Mouse (Mus musculus) lung, postnatal 0 days (tissue): ENCODE data around the gene Apln. TPM values are rescaled to one million over a fixed set of nuclear protein-coding genes. Genes with fewer than 3 reads are reported as not detected.
A peak's percentile ranks its signal among the peaks of the same experiment; 100 is the strongest.

Experiments used
- ATAC-seq: fragments of 200-750 bp; cut with Nextera tagmentation; 2 replicates; pipeline ENCODE4 v1.8.0; 2017; ENCODE audit warnings: moderate library complexity
- DNase-seq: peaks from one replicate; pipeline ENCODE4 v3.0.0-alpha.2; 2016; ENCODE audit warnings: low spot score
- H3K27ac ChIP-seq: fragments of 300-500 bp; sonication (generic); 2 replicates; pipeline ENCODE4 v1.5.1; 2014; ENCODE audit warnings: antibody characterized with exemption, mild to moderate bottlenecking, low read length, mixed read lengths
- H3K27me3 ChIP-seq: fragments of 300-500 bp; sonication (generic); replicated peaks from 2 replicates; pipeline ENCODE4 v1.6.1; 2014; ENCODE audit warnings: low read length, mixed read lengths; ENCODE audit not compliant: insufficient read depth
- H3K36me3 ChIP-seq: fragments of 300-500 bp; sonication (generic); 2 replicates; pipeline ENCODE4 v1.6.1; 2014; ENCODE audit warnings: low read length, mixed read lengths; ENCODE audit not compliant: insufficient read depth
- H3K4me1 ChIP-seq: fragments of 300-500 bp; sonication (generic); 2 replicates; pipeline ENCODE4 v1.6.1; 2014; ENCODE audit warnings: antibody characterized with exemption, low read depth, low read length, mixed read lengths; ENCODE audit not compliant: insufficient read depth
- H3K4me2 ChIP-seq: fragments of 300-500 bp; sonication (generic); replicated peaks from 2 replicates; pipeline ENCODE4 v1.6.1; 2014; ENCODE audit warnings: low read depth, mild to moderate bottlenecking, low read length, moderate library complexity, mixed read lengths
- H3K4me3 ChIP-seq: fragments of 300-500 bp; sonication (generic); 2 replicates; pipeline ENCODE4 v1.5.1; 2014; ENCODE audit warnings: low read depth, low read length
- H3K9ac ChIP-seq: fragments of 300-500 bp; sonication (generic); replicated peaks from 2 replicates; pipeline ENCODE4 v1.6.1; 2014; ENCODE audit warnings: low read depth, mild to moderate bottlenecking
- H3K9me3 ChIP-seq: fragments of 300-500 bp; sonication (generic); 2 replicates; pipeline ENCODE4 v1.6.1; 2016; ENCODE audit warnings: low read length, mixed read lengths
- CTCF ChIP-seq: IDR thresholded peaks from 2 replicates; pipeline ENCODE4 v1.5.1; 2016; ENCODE audit warnings: antibody characterized with exemption, mild to moderate bottlenecking
- EP300 ChIP-seq: IDR thresholded peaks from 2 replicates; pipeline ENCODE4 v1.6.1; 2016; ENCODE audit warnings: antibody characterized with exemption, mild to moderate bottlenecking, control low read depth
- WGBS: fragments of 180-500 bp; shearing (Covaris S2); extraction: QIAGEN DNeasy Blood & Tissue Kit; methylation state at CpG from one replicate; pipeline ENCODE4 v1.1.7; 2014; 5-methylcytosine and 5-hydroxymethylcytosine counted together
- polyA plus RNA-seq: library from polyadenylated mRNA; unstranded; fragments of >200 nt; fragmentation: Nextera tagmentation; extraction: Ambion mirVana; gene quantifications from 2 replicates; pipeline ENCODE4 v1.2.1, GENCODE M21; 2015

The Apln gene
- polyA plus RNA-seq, 1 experiment from 2014 or later = 12.7 TPM

DNA sequence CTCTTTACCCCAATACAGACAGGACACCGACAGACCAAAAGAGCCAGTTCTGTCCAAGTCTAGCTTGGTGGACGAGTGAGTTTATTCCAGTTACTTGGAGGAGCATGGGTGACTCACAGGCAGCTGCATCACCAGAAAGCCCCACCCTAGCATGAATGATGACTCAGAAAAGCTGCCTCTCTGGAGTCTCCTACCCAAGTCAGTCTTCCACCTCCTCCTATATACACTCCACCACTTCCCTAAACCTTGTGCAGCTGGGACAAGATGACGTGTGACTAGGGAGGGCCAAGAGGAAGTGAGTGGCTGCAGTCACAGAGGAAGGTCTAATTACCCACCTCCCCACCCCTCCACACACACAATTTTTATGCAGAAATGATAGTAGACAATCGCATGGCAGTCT, 58.1 kb downstream of the Apln start:
- H3K27me3 ChIP-seq = no peaks in the 10 kb centered on the region
- H3K9ac ChIP-seq = no peak overlapping the region
- H3K9me3 ChIP-seq = no peaks in the 10 kb centered on the region
- peaks cover 2% of the 10 kb centered on the region; the same call in 1 of the 2 replicates for H3K4me1 ChIP-seq
- H3K36me3 ChIP-seq = no peaks in the 10 kb centered on the region
- H3K27ac ChIP-seq = no peak overlapping the region
- ATAC-seq (peak; percentile 83), DNase-seq (peak; percentile 57)
- no peak overlapping the region for H3K4me2 ChIP-seq
- no peak for TF ChIP-seq CTCF
- no peak for TF ChIP-seq EP300
- H3K4me3 ChIP-seq = no peak overlapping the region
- WGBS = 52% methylated on average over 4 of the region's 4 CpGs

Other genes starting within 250 kb of the Apln start
- gene Smarca1, start 141.9 kb downstream of the Apln start, polyA plus RNA-seq = 5.8 and 8.7 TPM in 2 replicates
- 9.3 and 11.5 TPM in 2 replicates for gene Ocrl, start 122.5 kb downstream of the Apln start, polyA plus RNA-seq
- gene Xpnpep2, start 73.9 kb upstream of the Apln start, polyA plus RNA-seq = 0.54 and 0.64 TPM in 2 replicates
- gene Sash3, start 111.6 kb upstream of the Apln start, polyA plus RNA-seq = 4.5 and 4.8 TPM in 2 replicates
- 3.9 and 4.2 TPM in 2 replicates for gene Zdhhc9, start 174.0 kb upstream of the Apln start, polyA plus RNA-seq
- 11.0 and 11.5 TPM in 2 replicates for gene Utp14a, start 222.0 kb upstream of the Apln start, polyA plus RNA-seq